Mouse (Mus musculus) left cerebral cortex, postnatal 14 days (tissue): Measurements from ENCODE around the gene Mgea5. TPM values are rescaled to one million over a fixed set of nuclear protein-coding genes. Genes with fewer than 3 reads are reported as not detected.
"Not testable (repeated sequence)": the region's sequence is repeated elsewhere in the genome, so short reads cannot be mapped to it uniquely, and the experiment has no call there.

ENCODE experiments used
- DNase-seq, 2 experiments: peaks; one replicate each; pipeline ENCODE4 v3.0.0; 2021 to 2022; ENCODE audit warnings: low spot score in 2 of 2, mixed read lengths in 1 of 2
- intact Hi-C: fragments of 180-260 bp; cut with DNase I; formaldehyde crosslinking; loops from one replicate; pipeline ENCODE4 v1.15.1; 2025
- long read RNA-seq, 2 experiments: library from polyadenylated mRNA; stranded (forward); transcript quantifications; one replicate each; pipeline ENCODE4 v2.0.0; 2021
- total RNA-seq, 2 experiments: library from RNA; stranded (reverse); gene quantifications; 2 replicates each; pipeline ENCODE4 v1.2.3; 2021

The Mgea5 gene
- 100 to 1,000 TPM; 132 to 136 TPM for total RNA-seq
- long read RNA-seq, experiment 1, full-length matches to known transcripts, result 40 of 57 reads
- long read RNA-seq, experiment 1, partial matches to known transcripts, result 11 of 57 reads
- long read RNA-seq, experiment 1, other reads (novel, unspliced or antisense), result 6 of 57 reads
- long read RNA-seq, experiment 2, full-length matches to known transcripts, result 24 of 45 reads
- long read RNA-seq, experiment 2, partial matches to known transcripts, result 14 of 45 reads
- long read RNA-seq, experiment 2, other reads (novel, unspliced or antisense), result 7 of 45 reads

GRCm38 (mm10) chr19:45783181-45783932, at the start of gene Mgea5:
Gene Mgea5 (minus strand): TSS chr19:45783837.
- intact Hi-C loops, result no loop called here
- peak; percentile 98 for DNase-seq

- intact Hi-C loops, result no loop called here
- no peak for DNase-seq
These were observed 47.0 kb upstream of the Mgea5 start for GRCm38 (mm10) chr19:45830679-45831078.

- no peak for DNase-seq
- intact Hi-C loops, result no loop called here
These were observed 44.1 kb upstream of the Mgea5 start for GRCm38 (mm10) chr19:45827736-45828135.

GRCm38 (mm10) chr19:45827125-45827524, 43.5 kb upstream of the Mgea5 start:
- intact Hi-C loops, result no loop called here
- no peak for DNase-seq

- no peak for DNase-seq
- intact Hi-C loops, result no loop called here
These were observed 42.5 kb upstream of the Mgea5 start for GRCm38 (mm10) chr19:45826146-45826545.

- intact Hi-C loops, result no loop called here
- DNase-seq, result no peak
These were observed 38.2 kb upstream of the Mgea5 start for GRCm38 (mm10) chr19:45821832-45822231.

- intact Hi-C loops, result no loop called here
- peak; percentile 42 to 57 for DNase-seq
These were observed 34.3 kb upstream of the Mgea5 start for GRCm38 (mm10) chr19:45817816-45818490.

- intact Hi-C loops, result no loop called here
- DNase-seq, result no peak
These were observed 33.1 kb upstream of the Mgea5 start for GRCm38 (mm10) chr19:45816727-45817126.

GRCm38 (mm10) chr19:45815831-45816405, 32.3 kb upstream of the Mgea5 start, which contains the start of gene Kcnip2:
Gene Kcnip2 (minus strand): TSS chr19:45816061.
- intact Hi-C loops, result no loop called here
- peak; percentile 55 to 62 for DNase-seq

GRCm38 (mm10) chr19:45815170-45815569, 31.5 kb upstream of the Mgea5 start:
- DNase-seq, result peak; percentile 15 to 52

GRCm38 (mm10) chr19:45813801-45814200, 30.2 kb upstream of the Mgea5 start:
- intact Hi-C loops, result loop anchor here (2.0 to 5.0 kb wide), 2 partner anchors 139 to 198 kb away; no protein-coding TSS in a partner anchor
- no peak for DNase-seq

More at GRCm38 (mm10) chr19:45815170-45815569, 31.5 kb upstream of the Mgea5 start:
- intact Hi-C loops, result no loop called here

GRCm38 (mm10) chr19:45813263-45813662, 29.6 kb upstream of the Mgea5 start:
- intact Hi-C loops, result loop anchor here (2.0 to 5.0 kb wide), 2 partner anchors 140 to 199 kb away; no protein-coding TSS in a partner anchor
- peak; percentile 91 to 95 for DNase-seq

GRCm38 (mm10) chr19:45812673-45813252, 29.1 kb upstream of the Mgea5 start:
- intact Hi-C loops, result loop anchor here (2.0 to 5.0 kb wide), 2 partner anchors 140 to 200 kb away; no protein-coding TSS in a partner anchor
- DNase-seq, result no peak

- DNase-seq, result no peak
These were observed 28.5 kb upstream of the Mgea5 start for GRCm38 (mm10) chr19:45812115-45812514.

GRCm38 (mm10) chr19:45811028-45811674, 27.5 kb upstream of the Mgea5 start:
- DNase-seq, result no peak
- intact Hi-C loops, result loop anchor here (5.0 kb wide), 1 partner anchor 201 kb away; no protein-coding TSS in a partner anchor

More at GRCm38 (mm10) chr19:45812115-45812514, 28.5 kb upstream of the Mgea5 start:
- intact Hi-C loops, result loop anchor here (2.0 to 5.0 kb wide), 2 partner anchors 141 to 200 kb away; no protein-coding TSS in a partner anchor

GRCm38 (mm10) chr19:45807732-45808131, 24.1 kb upstream of the Mgea5 start:
- intact Hi-C loops, result no loop called here

GRCm38 (mm10) chr19:45805817-45806216, 22.2 kb upstream of the Mgea5 start:
- DNase-seq, intact Hi-C loops: not testable (repeated sequence)

More at GRCm38 (mm10) chr19:45807732-45808131, 24.1 kb upstream of the Mgea5 start:
- DNase-seq, result no peak

- no peak for DNase-seq
- intact Hi-C loops, result no loop called here
These were observed 21.1 kb upstream of the Mgea5 start for GRCm38 (mm10) chr19:45804593-45805368.
